Mouse (Mus musculus) midbrain, embryonic 10.5 days (tissue): Measurements from ENCODE around the gene Nexn. TPM values are rescaled to one million over a fixed set of nuclear protein-coding genes. Genes with fewer than 3 reads are reported as not detected.

Source experiments
- DNase-seq: peaks from one replicate; pipeline ENCODE4 v3.0.0-alpha.2; 2017; ENCODE audit warnings: low spot score
- H3K27ac ChIP-seq: fragments of 300-500 bp; sonication (generic); replicated peaks from 2 replicates; pipeline ENCODE4 v1.5.1; 2016; ENCODE audit warnings: mild to moderate bottlenecking
- H3K27me3 ChIP-seq: fragments of 300-500 bp; sonication (generic); 2 replicates; pipeline ENCODE4 v1.6.1; 2016; ENCODE audit warnings: low read depth, mild to moderate bottlenecking; ENCODE audit not compliant: poor library complexity, severe bottlenecking
- H3K36me3 ChIP-seq: fragments of 300-500 bp; sonication (generic); 2 replicates; pipeline ENCODE4 v1.6.1; 2016; ENCODE audit warnings: mild to moderate bottlenecking, moderate library complexity
- H3K4me1 ChIP-seq: fragments of 300-500 bp; sonication (generic); 2 replicates; pipeline ENCODE4 v1.6.1; 2016
- H3K4me3 ChIP-seq: fragments of 300-500 bp; sonication (generic); 2 replicates; pipeline ENCODE4 v1.5.1; 2016; ENCODE audit warnings: mild to moderate bottlenecking, moderate library complexity
- H3K9me3 ChIP-seq: fragments of 300-500 bp; sonication (generic); replicated peaks from 2 replicates; pipeline ENCODE4 v1.6.1; 2016; ENCODE audit warnings: mild to moderate bottlenecking
- WGBS: fragments of 180-500 bp; shearing (Covaris S2); methylation state at CpG from one replicate; pipeline ENCODE4 v1.1.7; 2016; 5-methylcytosine and 5-hydroxymethylcytosine counted together
- polyA plus RNA-seq: library from polyadenylated mRNA; unstranded; fragments of >200 nt; fragmentation: Nextera tagmentation; extraction: Ambion mirVana; gene quantifications from 2 replicates; pipeline ENCODE4 v1.2.1, GENCODE M21; 2016

Nexn gene
- polyA plus RNA-seq, 1 experiment from 2014 or later, result 3.0 TPM

DNA sequence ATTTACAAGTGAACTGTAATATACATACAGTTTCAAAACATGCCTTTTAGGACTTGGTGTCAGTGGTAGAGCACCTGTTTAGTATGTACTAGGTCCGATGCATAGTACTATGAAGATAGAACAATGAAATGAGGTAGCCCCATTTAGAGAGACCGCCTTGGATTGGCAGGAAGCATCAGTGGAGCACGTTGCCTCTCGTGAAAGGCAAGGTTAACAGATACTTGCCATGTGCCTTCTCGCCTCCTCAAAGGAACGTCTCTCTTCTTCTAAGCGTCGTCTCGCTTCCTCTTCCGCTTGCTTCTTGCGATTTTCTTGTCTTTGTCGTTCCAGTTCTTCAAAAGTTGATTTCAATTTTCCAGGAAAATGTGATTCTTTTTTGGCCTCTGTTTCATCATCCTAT lies 18.4 kb downstream of the Nexn start:
- 91% methylated on average over 12 of the region's 12 CpGs for WGBS
- no peaks in the 10 kb centered on the region for H3K27me3 ChIP-seq

DNA sequence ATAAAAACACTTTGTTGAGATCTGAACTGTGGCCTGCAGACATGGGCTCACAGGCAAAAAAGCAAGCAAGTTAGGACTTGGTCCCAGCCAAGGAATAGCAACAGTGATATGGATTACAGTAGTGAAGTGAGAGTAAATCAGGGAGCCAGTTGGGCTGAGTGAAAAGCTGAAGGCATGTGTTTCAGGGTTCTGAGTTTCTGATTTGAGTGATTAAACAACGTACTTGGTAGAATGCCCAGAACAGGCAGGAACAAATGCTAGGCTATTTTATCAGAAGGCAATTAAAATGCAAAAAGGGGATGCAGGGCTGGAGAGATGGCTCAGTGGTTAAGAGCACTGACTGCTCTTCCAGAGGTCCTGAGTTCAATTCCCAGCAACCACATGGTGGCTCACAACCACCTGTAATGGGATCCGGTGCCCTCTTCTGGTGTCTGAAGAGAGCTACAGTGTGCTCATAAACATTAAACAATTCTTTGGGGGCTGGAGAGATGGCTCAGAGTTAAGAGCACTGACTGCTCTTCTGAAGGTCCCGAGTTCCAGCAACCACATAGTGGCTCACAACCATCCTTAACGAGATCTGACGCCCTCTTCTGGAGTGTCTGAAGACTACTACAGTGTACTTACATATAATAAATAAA lies 20.8 kb downstream of the Nexn start:
- 78% methylated on average over 5 of the region's 5 CpGs for WGBS
- no peak overlapping the region for H3K4me3 ChIP-seq
- no peaks in the 10 kb centered on the region for H3K4me1 ChIP-seq
- no peaks in the 10 kb centered on the region for H3K9me3 ChIP-seq
- no peak overlapping the region for H3K27ac ChIP-seq
- DNase-seq, result no peak
- H3K27me3 ChIP-seq, result no peaks in the 10 kb centered on the region
- H3K36me3 ChIP-seq, result peaks cover 8% of the 10 kb centered on the region; the same call in 1 of the 2 replicates

More for the DNA sequence above, 18.4 kb downstream of the Nexn start:
- H3K4me1 ChIP-seq, result no peaks in the 10 kb centered on the region
- no peak overlapping the region for H3K4me3 ChIP-seq
- no peaks in the 10 kb centered on the region for H3K9me3 ChIP-seq
- no peaks in the 10 kb centered on the region for H3K36me3 ChIP-seq
- DNase-seq, result no peak
- no peak overlapping the region for H3K27ac ChIP-seq

DNA sequence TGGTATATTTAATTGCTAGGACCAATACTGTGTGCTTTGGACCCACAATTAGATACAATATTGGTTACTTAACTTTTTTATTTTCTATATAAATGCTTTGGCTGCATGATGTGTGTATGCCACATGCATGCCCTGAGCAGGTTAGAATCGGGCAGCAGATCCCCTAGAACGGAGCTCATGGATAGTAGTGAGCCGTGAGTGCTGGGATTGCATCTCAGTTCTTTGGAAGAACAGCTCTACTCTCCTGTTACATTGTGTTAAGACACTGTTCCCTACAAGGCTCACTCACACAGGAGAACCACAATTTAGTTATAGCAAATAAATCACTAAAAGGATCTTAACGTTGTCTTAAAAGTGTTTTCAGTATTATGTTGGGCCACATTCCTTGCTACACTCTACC lies 22.8 kb downstream of the Nexn start:
- Histone ChIP-seq H3K4me1 (no peaks in the 10 kb centered on the region), H3K27ac (no peak overlapping the region), H3K9me3 (no peaks in the 10 kb centered on the region), H3K4me3 (no peak overlapping the region), H3K36me3 (peaks cover 27% of the 10 kb centered on the region), H3K27me3 (no peaks in the 10 kb centered on the region)
- no peak for DNase-seq
- 82% methylated on average over 4 of the region's 4 CpGs for WGBS

DNA sequence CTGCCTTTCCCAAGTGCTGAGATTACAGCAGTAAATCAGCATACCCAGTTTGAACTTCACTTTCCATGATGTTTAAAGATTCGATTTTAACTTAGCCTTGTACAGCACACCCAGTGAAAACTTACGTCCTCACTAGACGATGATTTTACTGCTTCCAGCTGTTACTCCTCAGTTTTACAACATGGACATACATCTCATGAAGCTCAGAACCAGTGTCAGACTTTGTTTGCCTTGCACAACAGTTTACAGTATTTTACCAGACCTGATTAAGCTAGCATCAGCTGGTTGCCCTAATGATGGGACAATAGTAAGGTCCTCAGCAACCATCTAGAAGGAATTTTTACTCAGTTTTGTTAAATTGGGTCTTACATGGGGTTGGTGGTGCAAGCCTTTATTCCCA lies 25.1 kb downstream of the Nexn start:
- H3K27me3 ChIP-seq, result no peaks in the 10 kb centered on the region
- H3K4me1 ChIP-seq, result no peaks in the 10 kb centered on the region
- no peak for DNase-seq
- peaks cover 49% of the 10 kb centered on the region for H3K36me3 ChIP-seq
- 90% methylated on average over 3 of the region's 3 CpGs for WGBS
- H3K27ac ChIP-seq, result no peak overlapping the region
- no peaks in the 10 kb centered on the region for H3K9me3 ChIP-seq
- no peak overlapping the region for H3K4me3 ChIP-seq

DNA sequence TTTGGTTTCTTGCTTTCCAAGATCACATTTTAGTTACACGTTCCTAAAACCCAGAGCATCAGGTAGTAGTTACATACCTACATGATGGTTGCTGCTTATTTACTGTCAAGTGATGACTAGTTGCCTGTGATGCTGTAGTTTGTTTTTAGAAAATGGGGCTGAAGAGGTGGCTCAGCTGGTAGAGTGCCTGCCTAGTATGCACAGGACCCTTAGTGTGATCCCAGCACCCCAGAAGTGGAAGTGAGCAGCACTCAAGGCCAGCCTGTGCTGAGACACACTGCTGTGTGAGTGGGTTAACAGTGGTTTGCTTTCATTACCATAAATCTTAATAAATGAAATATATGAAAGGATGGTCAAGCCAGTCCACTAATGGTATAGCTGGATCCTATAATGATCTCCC lies 26.6 kb downstream of the Nexn start:
- Histone ChIP-seq H3K36me3 (peaks cover 64% of the 10 kb centered on the region), H3K9me3 (no peaks in the 10 kb centered on the region), H3K4me3 (no peak overlapping the region), H3K27ac (no peak overlapping the region), H3K4me1 (no peaks in the 10 kb centered on the region), H3K27me3 (no peaks in the 10 kb centered on the region)
- DNase-seq, result no peak
- 91% methylated on average over 1 of the region's 1 CpGs for WGBS

DNA sequence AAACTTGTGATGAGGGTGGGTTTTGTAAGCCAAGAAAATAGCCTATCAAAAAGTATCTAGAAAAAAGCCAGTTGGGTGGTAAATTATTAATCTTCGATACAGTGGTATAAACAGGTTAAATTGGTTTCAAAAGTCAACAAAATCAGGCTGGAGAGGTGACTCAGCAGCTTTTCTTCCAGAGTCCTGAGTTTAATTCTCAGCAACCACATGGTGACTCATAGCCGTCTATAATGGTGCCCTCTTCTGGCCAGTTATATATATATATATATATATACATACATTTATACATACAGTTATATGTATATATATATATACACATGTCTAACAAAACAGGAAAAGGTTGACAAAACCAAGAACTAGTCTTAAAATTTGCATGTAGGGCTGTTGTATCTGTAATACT lies 27.3 kb downstream of the Nexn start:
- DNase-seq, result no peak
- WGBS, result 77% methylated on average over 2 of the region's 2 CpGs
- H3K36me3 ChIP-seq, result peaks cover 71% of the 10 kb centered on the region

DNA sequence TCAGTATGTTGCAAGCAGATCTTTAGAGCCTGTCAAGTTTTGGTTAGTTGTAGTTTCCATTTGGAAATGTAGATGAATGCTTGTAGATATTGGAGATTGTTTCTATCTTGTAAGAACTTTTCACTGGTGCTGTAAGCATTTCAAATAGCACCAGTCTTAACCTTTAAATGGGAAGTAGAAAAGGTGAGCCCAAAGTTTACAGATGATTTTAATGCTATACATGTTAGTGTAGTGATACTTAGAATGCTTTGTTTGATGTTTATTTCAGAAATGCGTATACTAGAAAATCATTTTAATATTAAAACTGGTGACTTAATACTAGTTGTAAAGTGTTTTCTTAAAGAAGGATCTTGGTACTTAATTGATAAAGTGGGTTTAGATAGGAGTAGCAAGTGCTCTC lies 30.3 kb downstream of the Nexn start:
- H3K4me1 ChIP-seq, result no peaks in the 10 kb centered on the region
- DNase-seq, result no peak
- WGBS, result 95% methylated on average over 1 of the region's 1 CpGs

More for the DNA sequence above, 27.3 kb downstream of the Nexn start:
- H3K4me3 ChIP-seq, result no peak overlapping the region
- H3K27me3 ChIP-seq, result no peaks in the 10 kb centered on the region
- no peaks in the 10 kb centered on the region for H3K9me3 ChIP-seq
- no peak overlapping the region for H3K27ac ChIP-seq
- no peaks in the 10 kb centered on the region for H3K4me1 ChIP-seq

DNA sequence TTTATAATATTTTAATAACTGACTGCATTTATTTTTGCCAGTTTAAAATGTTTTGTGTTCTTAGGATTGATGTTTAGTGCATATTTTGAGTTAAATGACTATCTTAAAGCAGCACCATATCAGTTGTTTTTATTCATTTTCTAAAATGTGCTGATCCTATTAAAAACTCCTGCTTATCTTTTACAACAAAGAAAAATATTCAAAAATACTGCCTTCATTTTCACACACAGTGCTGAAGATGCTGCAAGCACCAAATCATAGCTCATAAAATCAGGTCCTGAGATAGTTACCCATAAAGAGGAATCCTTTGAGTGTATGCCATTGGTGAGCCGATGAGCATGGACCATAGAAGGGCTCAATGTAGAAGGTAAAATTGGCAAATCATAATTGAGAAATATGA lies 30.9 kb downstream of the Nexn start:
- no peaks in the 10 kb centered on the region for H3K4me1 ChIP-seq
- no peaks in the 10 kb centered on the region for H3K9me3 ChIP-seq
- 97% methylated on average over 1 of the region's 1 CpGs for WGBS
- no peak for DNase-seq
- H3K4me3 ChIP-seq, result no peak overlapping the region
- H3K27me3 ChIP-seq, result no peaks in the 10 kb centered on the region
- no peak overlapping the region for H3K27ac ChIP-seq
- H3K36me3 ChIP-seq, result peaks cover 99% of the 10 kb centered on the region

More for the DNA sequence above, 30.3 kb downstream of the Nexn start:
- H3K27me3 ChIP-seq, result no peaks in the 10 kb centered on the region
- H3K36me3 ChIP-seq, result peaks cover 97% of the 10 kb centered on the region
- H3K27ac ChIP-seq, result no peak overlapping the region
- no peaks in the 10 kb centered on the region for H3K9me3 ChIP-seq
- no peak overlapping the region for H3K4me3 ChIP-seq

DNA sequence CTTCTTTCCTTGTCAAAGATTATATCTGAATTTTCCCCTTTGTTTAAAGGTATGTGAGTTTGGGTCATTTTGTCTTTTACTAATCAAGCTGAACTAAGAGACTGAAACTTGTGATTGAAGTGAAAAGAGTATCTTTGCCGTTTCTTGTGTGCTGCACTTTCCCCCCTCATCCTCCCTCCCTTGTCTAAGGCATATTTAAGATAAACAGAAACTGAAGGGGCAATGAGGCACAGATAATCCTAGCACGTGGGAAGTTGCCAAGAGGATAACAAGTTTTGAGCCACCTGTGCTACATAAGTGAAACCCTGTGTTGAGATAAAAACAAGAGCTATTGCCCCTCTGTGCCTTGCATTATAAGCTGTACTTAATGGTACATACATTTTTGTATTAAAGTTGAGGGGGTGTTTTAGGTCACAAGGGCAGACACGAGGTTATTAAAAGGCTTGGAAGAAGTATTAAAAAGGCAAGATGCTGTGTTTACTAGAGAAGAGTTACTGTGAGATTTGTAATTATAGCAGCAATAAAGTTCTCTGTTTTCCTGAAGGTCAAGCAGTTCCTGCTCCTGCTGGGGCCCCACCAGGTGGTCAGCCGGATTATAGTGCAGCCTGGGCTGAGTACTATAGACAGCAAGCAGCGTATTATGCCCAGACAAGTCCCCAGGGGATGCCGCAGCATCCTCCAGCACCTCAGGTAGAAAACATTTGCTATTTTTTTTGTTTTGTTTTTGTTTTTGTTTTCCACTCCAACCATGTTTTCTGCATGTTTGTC lies 34.6 kb downstream of the Nexn start:
- no peak for DNase-seq
- H3K27ac ChIP-seq, result no peak overlapping the region
- WGBS, result 72% methylated on average over 6 of the region's 6 CpGs
- peaks cover 100% of the 10 kb centered on the region for H3K36me3 ChIP-seq
- no peaks in the 10 kb centered on the region for H3K27me3 ChIP-seq
- H3K4me3 ChIP-seq, result no peak overlapping the region
- no peaks in the 10 kb centered on the region for H3K4me1 ChIP-seq
- H3K9me3 ChIP-seq, result no peaks in the 10 kb centered on the region

DNA sequence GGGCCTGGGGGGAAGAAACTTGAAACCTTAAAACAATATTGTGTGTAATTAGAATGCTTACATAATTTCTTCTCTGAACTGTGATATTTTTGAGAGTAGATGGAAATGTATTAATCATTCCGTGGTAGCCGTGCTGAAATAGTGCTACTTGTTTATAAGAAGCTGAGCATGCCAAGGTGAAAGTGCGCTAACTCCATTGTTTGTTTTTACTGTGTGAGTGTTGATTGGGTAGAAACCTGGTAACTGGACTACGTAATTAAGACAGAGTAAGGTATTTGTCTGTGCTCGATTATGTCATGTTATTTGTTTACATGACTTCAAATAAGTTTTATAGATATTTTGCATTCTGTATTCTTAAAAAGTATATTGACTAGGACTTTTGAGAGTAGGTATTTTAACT lies 36.9 kb downstream of the Nexn start:
- H3K27me3 ChIP-seq, result no peaks in the 10 kb centered on the region
- H3K36me3 ChIP-seq, result peaks cover 100% of the 10 kb centered on the region
- H3K4me1 ChIP-seq, result no peaks in the 10 kb centered on the region
- no peaks in the 10 kb centered on the region for H3K9me3 ChIP-seq
- no peak for DNase-seq
- WGBS, result 95% methylated on average over 5 of the region's 5 CpGs
- no peak overlapping the region for H3K27ac ChIP-seq
- no peak overlapping the region for H3K4me3 ChIP-seq

DNA sequence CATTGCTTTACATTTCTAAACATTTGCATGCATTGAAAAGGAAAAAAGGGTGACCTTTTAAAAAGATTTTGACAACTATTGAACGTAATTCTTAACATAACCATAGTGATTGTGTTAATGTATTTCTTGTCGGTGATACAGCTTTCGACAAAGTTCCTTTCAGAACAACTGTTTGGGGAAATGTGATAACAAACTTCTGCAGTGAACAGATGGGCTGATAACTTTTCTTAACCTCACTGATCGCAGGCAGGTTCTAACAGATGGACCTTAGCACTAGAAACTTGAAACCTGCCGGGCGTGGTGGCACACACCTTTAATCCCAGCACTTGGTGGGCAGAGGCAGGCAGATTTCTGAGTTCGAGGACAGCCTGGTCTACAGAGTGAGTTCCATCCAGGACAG lies 37.3 kb downstream of the Nexn start:
- Histone ChIP-seq H3K27me3 (no peaks in the 10 kb centered on the region), H3K4me3 (no peak overlapping the region), H3K9me3 (no peaks in the 10 kb centered on the region), H3K4me1 (no peaks in the 10 kb centered on the region), H3K36me3 (peaks cover 100% of the 10 kb centered on the region), H3K27ac (no peak overlapping the region)
- WGBS, result 94% methylated on average over 7 of the region's 7 CpGs
- no peak for DNase-seq

DNA sequence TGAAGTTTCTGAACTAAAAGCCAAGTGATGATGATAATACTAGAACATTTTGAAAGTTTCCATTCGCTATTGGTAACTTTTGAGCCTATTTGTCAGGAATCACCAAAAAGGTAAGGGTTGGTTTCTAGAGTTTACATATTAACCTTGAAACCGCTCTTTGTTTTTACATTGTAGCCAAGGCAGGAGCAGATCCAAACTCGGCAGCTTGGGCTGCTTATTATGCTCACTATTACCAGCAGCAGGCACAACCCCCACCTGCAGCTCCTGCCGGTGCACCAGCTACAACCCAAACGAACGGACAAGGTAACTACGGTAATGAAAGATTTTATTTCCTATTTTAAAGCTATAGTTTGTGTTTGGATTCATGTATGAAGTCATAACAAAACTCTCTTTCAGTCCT lies 40.2 kb downstream of the Nexn start:
- Histone ChIP-seq H3K9me3 (no peaks in the 10 kb centered on the region), H3K36me3 (peaks cover 100% of the 10 kb centered on the region), H3K4me1 (no peaks in the 10 kb centered on the region), H3K4me3 (no peak overlapping the region), H3K27me3 (no peaks in the 10 kb centered on the region), H3K27ac (no peak overlapping the region)
- DNase-seq, result no peak
- 95% methylated on average over 7 of the region's 7 CpGs for WGBS

DNA sequence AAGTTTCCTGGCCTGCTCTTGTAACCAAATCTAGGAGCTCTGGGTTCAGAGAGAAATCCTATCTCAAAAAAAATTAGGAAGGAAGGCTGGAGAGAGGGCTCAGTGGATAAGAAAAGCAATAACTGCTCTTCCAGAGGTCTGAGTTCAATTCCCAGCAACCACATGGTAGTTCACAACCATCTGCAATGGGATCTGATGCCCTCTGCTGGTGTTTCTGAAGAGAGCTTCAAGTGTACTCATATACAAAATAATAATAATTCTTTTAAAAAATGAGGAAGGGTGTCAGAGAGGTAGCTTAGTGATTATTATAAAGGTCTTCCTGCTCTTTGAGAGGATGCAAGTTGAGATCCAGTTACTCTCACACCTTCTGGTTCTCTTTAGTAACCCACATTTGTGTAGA lies 41.2 kb downstream of the Nexn start:
- no peak for DNase-seq
- H3K36me3 ChIP-seq, result peaks cover 100% of the 10 kb centered on the region
- H3K27me3 ChIP-seq, result no peaks in the 10 kb centered on the region
- H3K4me1 ChIP-seq, result no peaks in the 10 kb centered on the region
- H3K4me3 ChIP-seq, result no peak overlapping the region
- no peak overlapping the region for H3K27ac ChIP-seq
- H3K9me3 ChIP-seq, result no peaks in the 10 kb centered on the region
